Mouse (Mus musculus): Measurements from ENCODE around the gene Me1. TPM values are rescaled to one million over a fixed set of nuclear protein-coding genes. Genes with fewer than 3 reads are reported as not detected.
"Not testable (repeated sequence)": the region's sequence is repeated elsewhere in the genome, so short reads cannot be mapped to it uniquely, and the experiment has no call there.

Gene Me1
- polyA plus RNA-seq, 2 experiments, result 21.1 to 23.5 TPM

GRCm38 (mm10) chr9:86599723-86600303, 95.9 kb downstream of the Me1 start:
- Histone ChIP-seq H3K4me1 (ENCODE audit: control insufficient read depth, insufficient read depth, low read length) (no peaks in the 10 kb centered on the region), H3K4me2 (replicated peaks; ENCODE audit: low read depth, low read length, severe bottlenecking) (no peak overlapping the region), H3K9ac (ENCODE audit: low read depth, low read length, severe bottlenecking) (no peak overlapping the region), H3K36me3 (ENCODE audit: control insufficient read depth, insufficient read depth, low read length) (0 out of 2 replicates have a peak, but pooled peaks cover 2% of the 10 kb centered on the region), H3K4me3 (replicated peaks; ENCODE audit: low read length) (no peak overlapping the region), H3K9me3 (ENCODE audit: control insufficient read depth, low read length) (no peaks in the 10 kb centered on the region), H3K27me3 (ENCODE audit: control insufficient read depth, insufficient read depth, low read length) (no peaks in the 10 kb centered on the region), H3K27ac (replicated peaks; ENCODE audit: low read depth, low read length) (no peak overlapping the region)
- DNase-seq (ENCODE audit: low spot score), result no peak
- 45% methylated on average over 8 of the region's 8 CpGs for WGBS
- no peak for TF ChIP-seq POLR2A (IDR thresholded peaks at IDR 0.05; ENCODE audit: borderline replicate concordance, extremely low read depth, insufficient read depth, insufficient read length)
- no peak for ATAC-seq (ENCODE audit: low FRiP score, low read depth)

- H3K27ac ChIP-seq (replicated peaks; ENCODE audit: low read depth, low read length); H3K9ac ChIP-seq (ENCODE audit: low read depth, low read length, severe bottlenecking); ATAC-seq (ENCODE audit: low FRiP score, low read depth); H3K4me2 ChIP-seq (replicated peaks; ENCODE audit: low read depth, low read length, severe bottlenecking); H3K27me3 ChIP-seq (ENCODE audit: control insufficient read depth, insufficient read depth, low read length); H3K9me3 ChIP-seq (ENCODE audit: control insufficient read depth, low read length); H3K4me3 ChIP-seq (replicated peaks; ENCODE audit: low read length); H3K4me1 ChIP-seq (ENCODE audit: control insufficient read depth, insufficient read depth, low read length); DNase-seq (ENCODE audit: low spot score); H3K36me3 ChIP-seq (ENCODE audit: control insufficient read depth, insufficient read depth, low read length): not testable (repeated sequence)
Measured at GRCm38 (mm10) chr9:86596983-86597382, 98.8 kb downstream of the Me1 start.

GRCm38 (mm10) chr9:86594357-86594767, 101.4 kb downstream of the Me1 start:
- WGBS, result 56% methylated on average over 9 of the region's 10 CpGs
- not testable (repeated sequence) for H3K9ac ChIP-seq (ENCODE audit: low read depth, low read length, severe bottlenecking); H3K4me2 ChIP-seq (replicated peaks; ENCODE audit: low read depth, low read length, severe bottlenecking); H3K4me1 ChIP-seq (ENCODE audit: control insufficient read depth, insufficient read depth, low read length); H3K27me3 ChIP-seq (ENCODE audit: control insufficient read depth, insufficient read depth, low read length); H3K4me3 ChIP-seq (replicated peaks; ENCODE audit: low read length); DNase-seq (ENCODE audit: low spot score); H3K9me3 ChIP-seq (ENCODE audit: control insufficient read depth, low read length); ATAC-seq (ENCODE audit: low FRiP score, low read depth); H3K27ac ChIP-seq (replicated peaks; ENCODE audit: low read depth, low read length); H3K36me3 ChIP-seq (ENCODE audit: control insufficient read depth, insufficient read depth, low read length)

GRCm38 (mm10) chr9:86592676-86593668, 102.8 kb downstream of the Me1 start:
- 75% methylated on average over 19 of the region's 19 CpGs for WGBS
- H3K4me3 ChIP-seq (replicated peaks; ENCODE audit: low read length), result no peak overlapping the region
- H3K27me3 ChIP-seq (ENCODE audit: control insufficient read depth, insufficient read depth, low read length), result no peaks in the 10 kb centered on the region
- no peaks in the 10 kb centered on the region for H3K4me1 ChIP-seq (ENCODE audit: control insufficient read depth, insufficient read depth, low read length)
- H3K9ac ChIP-seq (ENCODE audit: low read depth, low read length, severe bottlenecking), result no peak overlapping the region
- TF ChIP-seq POLR2A (IDR thresholded peaks at IDR 0.05; ENCODE audit: borderline replicate concordance, extremely low read depth, insufficient read depth, insufficient read length), result no peak
- H3K4me2 ChIP-seq (replicated peaks; ENCODE audit: low read depth, low read length, severe bottlenecking), result no peak overlapping the region
- DNase-seq (ENCODE audit: low spot score), result peak; percentile 34
- no peak for ATAC-seq (ENCODE audit: low FRiP score, low read depth)
- no peak overlapping the region for H3K27ac ChIP-seq (replicated peaks; ENCODE audit: low read depth, low read length)
- H3K9me3 ChIP-seq (ENCODE audit: control insufficient read depth, low read length), result no peaks in the 10 kb centered on the region
- 0 out of 2 replicates have a peak, but pooled peaks cover 1% of the 10 kb centered on the region for H3K36me3 ChIP-seq (ENCODE audit: control insufficient read depth, insufficient read depth, low read length)

GRCm38 (mm10) chr9:86587019-86587795, 108.5 kb downstream of the Me1 start:
- H3K9me3 ChIP-seq (ENCODE audit: control insufficient read depth, low read length), result no peaks in the 10 kb centered on the region
- no peak for TF ChIP-seq POLR2A (IDR thresholded peaks at IDR 0.05; ENCODE audit: borderline replicate concordance, extremely low read depth, insufficient read depth, insufficient read length)
- H3K9ac ChIP-seq (ENCODE audit: low read depth, low read length, severe bottlenecking), result no peak overlapping the region
- no peak overlapping the region for H3K4me3 ChIP-seq (replicated peaks; ENCODE audit: low read length)
- 92% methylated on average over 11 of the region's 11 CpGs for WGBS
- H3K36me3 ChIP-seq (ENCODE audit: control insufficient read depth, insufficient read depth, low read length), result peaks cover 3% of the 10 kb centered on the region; the same call in 1 of the 2 replicates
- DNase-seq (ENCODE audit: low spot score) (no peak), ATAC-seq (ENCODE audit: low FRiP score, low read depth) (no peak)
- no peaks in the 10 kb centered on the region for H3K4me1 ChIP-seq (ENCODE audit: control insufficient read depth, insufficient read depth, low read length)
- H3K27me3 ChIP-seq (ENCODE audit: control insufficient read depth, insufficient read depth, low read length), result no peaks in the 10 kb centered on the region
- H3K4me2 ChIP-seq (replicated peaks; ENCODE audit: low read depth, low read length, severe bottlenecking), result no peak overlapping the region
- no peak overlapping the region for H3K27ac ChIP-seq (replicated peaks; ENCODE audit: low read depth, low read length)

All from limb, embryonic 14.5 days (tissue).